Mouse (Mus musculus) induced T-regulatory cell, adult 2 months (primary cell): ENCODE results near the gene BC034090.

Source experiments
- DNase-seq: peaks from one replicate; pipeline ENCODE4 v3.0.0-alpha.2; 2012; ENCODE audit warnings: low read depth

Gene BC034090

GRCm38 (mm10) chr1:155192805-155193368, 51.4 kb downstream of the BC034090 start:
- DNase-seq = no peak

- DNase-seq = no peak
These were observed 52.6 kb downstream of the BC034090 start for GRCm38 (mm10) chr1:155191671-155192070.

- DNase-seq = no peak
These were observed 53.0 kb downstream of the BC034090 start for GRCm38 (mm10) chr1:155191219-155191618.

- no peak for DNase-seq
These were observed 55.6 kb downstream of the BC034090 start for GRCm38 (mm10) chr1:155188656-155189055.

- DNase-seq = no peak
These were observed 60.1 kb downstream of the BC034090 start for GRCm38 (mm10) chr1:155184191-155184590.

- no peak for DNase-seq
These were observed 65.9 kb downstream of the BC034090 start for GRCm38 (mm10) chr1:155178192-155178924.

- peak; percentile 26 for DNase-seq
These were observed 69.8 kb downstream of the BC034090 start for GRCm38 (mm10) chr1:155174424-155174823.

GRCm38 (mm10) chr1:155173644-155174016, 70.6 kb downstream of the BC034090 start:
- peak; percentile 69 for DNase-seq

GRCm38 (mm10) chr1:155172895-155173643, 71.2 kb downstream of the BC034090 start:
- DNase-seq = peak; percentile 67

GRCm38 (mm10) chr1:155169935-155170334, 74.3 kb downstream of the BC034090 start:
- DNase-seq = no peak

- DNase-seq = no peak
These were observed 76.8 kb downstream of the BC034090 start for GRCm38 (mm10) chr1:155167453-155167852.
